In genomic region chr2:34371441-34372304, GRCm38 (mm10) we compare ENCODE assay signal across 8 mouse cellular contexts. TPM values are rescaled to one million over a fixed set of nuclear protein-coding genes. Genes with fewer than 3 reads are reported as not detected.
DNase-seq lines count a peak whose midpoint lies in the region; ATAC-seq and TF ChIP-seq lines count a peak whose summit lies in the region.

No protein-coding gene starts in this region.

- peak overlapping the region; percentile 88 for H3K4me2 ChIP-seq in embryonic facial prominence, embryonic 12.5 days (replicated peaks)

- H3K36me3 ChIP-seq in ES-Bruce4 (ENCODE audit: control insufficient read depth, insufficient read depth, low read length, poor library complexity, severe bottlenecking): no peaks in the 10 kb centered on the region
- H3K36me3 ChIP-seq in embryonic facial prominence, embryonic 12.5 days: no peaks in the 10 kb centered on the region

- H3K27me3 ChIP-seq in ES-Bruce4 (ENCODE audit: control insufficient read depth, insufficient read depth, low read length, poor library complexity, severe bottlenecking): 0 out of 2 replicates have a peak, but pooled peaks cover 1% of the 10 kb centered on the region
- no peaks in the 10 kb centered on the region for H3K27me3 ChIP-seq in embryonic facial prominence, embryonic 12.5 days

- ATAC-seq in embryonic facial prominence, embryonic 12.5 days (ENCODE audit: insufficient number of reproducible peaks, insufficient read depth, low FRiP score, low TSS enrichment): peak; percentile 37

- intact Hi-C loops in heart, postnatal 10 days (cut with DNase I): loop anchor here (2.0 to 10.0 kb wide), 5 partner anchors 17 to 619 kb away; partner anchors contain the start of gene Mapkap1

- H3K27ac ChIP-seq in ES-Bruce4 (ENCODE audit: insufficient read depth, low read length): 0 out of 2 replicates have a peak overlapping the region, but pooled peaks have one; percentile 30
- H3K27ac ChIP-seq in embryonic facial prominence, embryonic 12.5 days: peak overlapping the region; percentile 99

- no peak for TF ChIP-seq POLR2A in ES-Bruce4 (IDR thresholded peaks at IDR 0.05; ENCODE audit: insufficient read depth, low read length)

- under 1% methylated on average over 52 of the region's 118 CpGs for WGBS in embryonic facial prominence, embryonic 12.5 days

- H3K4me3 ChIP-seq in ES-Bruce4 (ENCODE audit: low read depth, low read length): peak overlapping the region; percentile 98
- peak overlapping the region; percentile 94 for H3K4me3 ChIP-seq in embryonic facial prominence, embryonic 12.5 days

- no peak for TF ChIP-seq CTCF in ES-Bruce4 (IDR thresholded peaks at IDR 0.05; ENCODE audit: low read depth, low read length)

- TF ChIP-seq EP300 in ES-Bruce4 (IDR thresholded peaks at IDR 0.05; ENCODE audit: insufficient read depth, low read depth, low read length): no peak

- H3K9me3 ChIP-seq in ES-Bruce4 (replicated peaks; ENCODE audit: control insufficient read depth, insufficient read depth, low read length, poor library complexity, severe bottlenecking): no peaks in the 10 kb centered on the region
- no peaks in the 10 kb centered on the region for H3K9me3 ChIP-seq in embryonic facial prominence, embryonic 12.5 days

- peak; percentile 67 for DNase-seq in adrenal gland, postnatal 25 days
- peak; percentile 64 to 65 for DNase-seq in heart, postnatal 10 days
- DNase-seq in kidney, postnatal 36 days: peak; percentile 34 to 72
- peak; percentile 39 for DNase-seq in lung, postnatal 36 days
- DNase-seq in retina, postnatal 1 day: peak; percentile 76
- DNase-seq in urinary bladder, postnatal 25 days (ENCODE audit: low spot score): peak; percentile 37

- H3K9ac ChIP-seq in ES-Bruce4 (ENCODE audit: low read depth, poor library complexity, severe bottlenecking): peak overlapping the region; percentile 100
- H3K9ac ChIP-seq in embryonic facial prominence, embryonic 12.5 days: peak overlapping the region; percentile 99

- H3K4me1 ChIP-seq in ES-Bruce4 (ENCODE audit: control insufficient read depth, insufficient read depth, low read length): no peaks in the 10 kb centered on the region
- H3K4me1 ChIP-seq in embryonic facial prominence, embryonic 12.5 days: peaks cover 11% of the 10 kb centered on the region

RNA-seq across cellular contexts. Expression of gene Pbx3, which starts 1.3 kb away (rescaled TPM):
- 16.2 and 16.8 TPM in 2 replicates for polyA plus RNA-seq in ES-Bruce4 (2011; ENCODE audit: insufficient read depth, insufficient read length, low read depth, missing spikeins)
- total RNA-seq in adrenal gland, postnatal 25 days (2021): 118 and 136 TPM in 2 replicates
- 36.8 and 41.4 TPM in 2 replicates for polyA plus RNA-seq in embryonic facial prominence, embryonic 12.5 days (2016; fragmentation: Nextera tagmentation; extraction: Ambion mirVana)
- 10 to 100 TPM; 16.2 to 17.2 TPM for total RNA-seq in heart, postnatal 10 days (2021)

RNA-seq across cellular contexts. Expression of gene Mapkap1, which starts 34.9 kb away (rescaled TPM):
- 46.8 and 48.1 TPM in 2 replicates for polyA plus RNA-seq in ES-Bruce4 (2011; ENCODE audit: insufficient read depth, insufficient read length, low read depth, missing spikeins)
- 60.0 and 96.7 TPM in 2 replicates for total RNA-seq in adrenal gland, postnatal 25 days (2021)
- polyA plus RNA-seq in embryonic facial prominence, embryonic 12.5 days (2016; fragmentation: Nextera tagmentation; extraction: Ambion mirVana): 116 and 122 TPM in 2 replicates
- total RNA-seq in heart, postnatal 10 days (2021): 10 to 100 TPM; 70.8 to 76.9 TPM

Comparison
In these comparisons a context has a peak if more than half of its experiments do, and no peak if none do; other contexts are left out.
1. Peak in every context shown above with its lines: DNase-seq, ATAC-seq, H3K4me3 ChIP-seq and H3K27ac ChIP-seq.